Mouse (Mus musculus): ENCODE data around the gene Hsh2d. TPM values are rescaled to one million over a fixed set of nuclear protein-coding genes. Genes with fewer than 3 reads are reported as not detected.

The Hsh2d gene
- total RNA-seq, 2 experiments from 2014 or later, result not detected

Other genes with a start within 250 kb of the Hsh2d start
- 1 to 10 TPM; 3.5 to 5.9 TPM for gene Zfp961, start 238.6 kb upstream of the Hsh2d start, total RNA-seq (2021)
- gene Cyp4f18, start 180.0 kb upstream of the Hsh2d start, total RNA-seq (2021), result under 1 TPM; 0.19 to 0.75 TPM
- not detected for gene Olfr372, start 148.4 kb upstream of the Hsh2d start, total RNA-seq (2021)
- gene Olfr373, start 106.5 kb upstream of the Hsh2d start, total RNA-seq (2021), result not detected
- gene Olfr374, start 82.6 kb upstream of the Hsh2d start, total RNA-seq (2021), result not detected
- 100 to 1,000 TPM; 115 to 142 TPM for gene Tpm4, start 54.7 kb upstream of the Hsh2d start, total RNA-seq (2021)
- gene Rab8a, start 28.4 kb upstream of the Hsh2d start, total RNA-seq (2021), result 10 to 100 TPM; 22.8 to 30.8 TPM
- not detected for gene Cib3, start 23.2 kb downstream of the Hsh2d start, total RNA-seq (2021)
- gene Gm11034, start 24.0 kb downstream of the Hsh2d start, total RNA-seq (2021), result not detected
- gene Fam32a, start 30.1 kb downstream of the Hsh2d start, total RNA-seq (2021), result 10 to 100 TPM; 14.7 to 17.9 TPM
- 10 to 100 TPM; 28.7 to 35.9 TPM for gene Ap1m1, start 50.4 kb downstream of the Hsh2d start, total RNA-seq (2021)
- gene Gm10282, start 115.6 kb downstream of the Hsh2d start, total RNA-seq (2021), result 10 to 100 TPM; 14.2 to 15.8 TPM
- 10 to 100 TPM; 25.2 to 31.9 TPM for gene Klf2, start 129.4 kb downstream of the Hsh2d start, total RNA-seq (2021)
- gene Eps15l1, start 231.8 kb downstream of the Hsh2d start, total RNA-seq (2021), result 10 to 100 TPM; 27.4 to 38.7 TPM